Mouse (Mus musculus): ENCODE measurements around the gene Ttl. TPM values are rescaled to one million over a fixed set of nuclear protein-coding genes. Genes with fewer than 3 reads are reported as not detected.

The Ttl gene
- total and polyA plus RNA-seq, 2 experiments from 2014 or later: 5.6 to 9.4 TPM

DNA sequence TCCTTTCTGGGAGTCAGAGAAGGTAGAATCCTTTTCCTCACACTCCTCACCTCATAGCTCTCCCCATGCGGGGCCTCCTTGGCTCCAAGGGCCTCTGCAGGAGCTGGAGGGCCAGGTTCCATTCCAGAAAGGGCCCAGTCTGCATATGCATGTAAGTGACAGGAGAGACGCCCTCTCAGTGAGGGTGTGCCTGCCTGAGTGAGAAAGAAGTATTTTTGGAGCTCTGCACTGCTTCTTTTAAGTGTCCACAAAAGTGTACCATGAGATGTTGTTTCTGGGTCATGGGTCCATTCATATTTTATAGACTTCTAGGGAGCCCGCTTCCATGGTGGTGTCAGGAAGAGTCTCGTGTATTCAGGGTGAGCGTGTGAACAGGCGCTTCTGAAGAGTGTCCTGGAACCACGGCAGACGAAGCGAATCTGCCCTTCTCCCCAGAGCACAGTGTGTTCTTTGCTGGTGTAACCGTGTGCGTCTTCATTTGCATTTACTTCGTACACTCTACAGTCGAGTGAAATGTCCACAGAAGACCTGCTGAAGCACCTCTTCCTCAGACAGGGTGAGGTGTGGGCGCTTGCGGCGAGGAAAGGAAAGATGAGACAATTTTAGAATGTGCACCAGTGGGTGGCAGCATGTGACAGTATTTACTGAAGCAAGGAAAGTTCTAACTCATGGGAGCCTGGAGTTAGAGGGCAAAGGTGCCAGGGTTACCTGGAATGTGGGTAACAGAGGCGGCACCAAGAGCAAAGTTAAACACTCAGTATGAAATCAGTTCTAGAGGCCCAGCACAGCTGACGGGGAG, 28.4 kb downstream of the Ttl start:
- WGBS: 85% methylated on average over 18 of the region's 18 CpGs
- H3K4me1 ChIP-seq (ENCODE audit: control insufficient read depth, insufficient read depth): no peaks in the 10 kb centered on the region
- no peak overlapping the region for H3K9ac ChIP-seq (replicated peaks; ENCODE audit: low read depth, low read length)
- H3K4me2 ChIP-seq (ENCODE audit: low read depth, low read length): no peak overlapping the region
- no peak overlapping the region for H3K4me3 ChIP-seq (ENCODE audit: low read depth, low read length)
- no peaks in the 10 kb centered on the region for H3K27me3 ChIP-seq (ENCODE audit: control insufficient read depth, insufficient read depth, low read length)
- DNase-seq (ENCODE audit: low spot score) (no peak), ATAC-seq (ENCODE audit: insufficient read depth, low read depth) (no peak)
- peaks cover 19% of the 10 kb centered on the region for H3K36me3 ChIP-seq (replicated peaks; ENCODE audit: control insufficient read depth, insufficient read depth, low read length)
- TF ChIP-seq EP300 (IDR thresholded peaks at IDR 0.05; ENCODE audit: low read depth): no peak
- TF ChIP-seq CTCF (IDR thresholded peaks at IDR 0.05; ENCODE audit: low read depth): no peak
- no peaks in the 10 kb centered on the region for H3K9me3 ChIP-seq (replicated peaks; ENCODE audit: control insufficient read depth, low read length)
- no peak overlapping the region for H3K27ac ChIP-seq (ENCODE audit: low read depth)

DNA sequence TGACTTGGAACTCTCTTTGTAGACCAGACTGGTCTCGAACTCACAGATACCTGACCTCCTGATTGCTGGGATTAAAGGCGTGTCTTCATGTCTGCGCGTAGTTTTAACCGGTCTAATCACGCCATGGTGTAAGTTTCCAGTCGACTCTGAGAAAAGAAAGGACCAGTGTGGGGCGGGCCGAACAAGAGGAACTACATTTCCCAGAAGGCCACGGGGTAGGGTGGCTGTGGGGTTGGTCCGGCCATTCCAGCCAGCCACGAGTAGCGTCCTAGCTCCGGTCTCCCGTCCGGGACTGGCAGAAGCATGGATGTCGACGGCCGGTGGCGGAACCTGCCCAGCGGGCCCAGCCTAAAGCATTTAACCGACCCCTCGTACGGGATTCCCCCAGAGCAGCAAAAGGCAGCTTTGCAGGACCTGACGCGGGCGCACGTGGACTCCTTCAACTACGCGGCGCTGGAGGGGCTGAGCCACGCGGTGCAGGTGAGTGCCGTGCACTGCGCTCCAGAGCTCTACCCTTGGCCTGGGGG, 35.1 kb downstream of the Ttl start, which contains the start of gene Polr1b:
Polr1b (plus strand) TSS at position 212 of the 527 bp plus-strand sequence.
- no peak within 1 kb of the TSS for H3K27ac ChIP-seq (ENCODE audit: low read depth)
- WGBS: under 1% methylated on average over 35 of the region's 35 CpGs
- peak within 1 kb of the TSS; percentile 99 for H3K4me2 ChIP-seq (ENCODE audit: low read depth, low read length)
- H3K27me3 ChIP-seq (ENCODE audit: control insufficient read depth, insufficient read depth, low read length): no peaks in the 10 kb centered on the region
- peak; percentile 97 for DNase-seq (ENCODE audit: low spot score)
- H3K9me3 ChIP-seq (replicated peaks; ENCODE audit: control insufficient read depth, low read length): no peaks in the 10 kb centered on the region
- H3K9ac ChIP-seq (replicated peaks; ENCODE audit: low read depth, low read length): peak within 1 kb of the TSS; percentile 60
- ATAC-seq (ENCODE audit: insufficient read depth, low read depth): peak; percentile 99
- H3K4me1 ChIP-seq (ENCODE audit: control insufficient read depth, insufficient read depth): peaks cover 7% of the 10 kb centered on the region; the same call in 1 of the 2 replicates
- H3K4me3 ChIP-seq (ENCODE audit: low read depth, low read length): peak within 1 kb of the TSS; percentile 83
- TF ChIP-seq EP300 (IDR thresholded peaks at IDR 0.05; ENCODE audit: low read depth) (no peak), CTCF (IDR thresholded peaks at IDR 0.05; ENCODE audit: low read depth) (no peak)
- peaks cover 28% of the 10 kb centered on the region for H3K36me3 ChIP-seq (replicated peaks; ENCODE audit: control insufficient read depth, insufficient read depth, low read length)

DNA sequence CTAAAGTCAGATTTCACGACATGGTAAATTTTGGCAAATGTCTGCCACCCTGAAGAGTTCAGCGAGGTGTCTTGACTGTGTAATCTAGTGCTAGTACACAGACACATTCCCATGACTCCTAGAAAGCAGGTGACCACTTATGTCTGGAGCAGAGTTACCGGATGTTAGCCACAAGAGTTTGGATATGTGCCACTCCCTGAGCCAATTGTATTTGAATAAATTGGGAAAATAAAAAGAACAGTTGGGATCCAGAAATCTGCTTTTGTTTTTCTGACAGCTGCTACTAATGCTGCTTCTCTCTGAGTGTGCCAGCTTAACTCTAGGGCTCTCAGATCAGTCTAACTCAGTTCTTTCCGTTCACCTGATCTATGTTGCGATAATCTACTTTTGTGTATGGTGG, 47.2 kb downstream of the Ttl start:
- Histone ChIP-seq H3K9ac (replicated peaks; ENCODE audit: low read depth, low read length) (no peak overlapping the region), H3K36me3 (replicated peaks; ENCODE audit: control insufficient read depth, insufficient read depth, low read length) (peaks cover 77% of the 10 kb centered on the region), H3K4me2 (ENCODE audit: low read depth, low read length) (no peak overlapping the region), H3K27ac (ENCODE audit: low read depth) (no peak overlapping the region), H3K9me3 (replicated peaks; ENCODE audit: control insufficient read depth, low read length) (no peaks in the 10 kb centered on the region), H3K27me3 (ENCODE audit: control insufficient read depth, insufficient read depth, low read length) (no peaks in the 10 kb centered on the region), H3K4me3 (ENCODE audit: low read depth, low read length) (no peak overlapping the region), H3K4me1 (ENCODE audit: control insufficient read depth, insufficient read depth) (no peaks in the 10 kb centered on the region)
- no peak for TF ChIP-seq CTCF (IDR thresholded peaks at IDR 0.05; ENCODE audit: low read depth)
- no peak for TF ChIP-seq EP300 (IDR thresholded peaks at IDR 0.05; ENCODE audit: low read depth)
- WGBS: 82% methylated on average over 5 of the region's 5 CpGs
- ATAC-seq (ENCODE audit: insufficient read depth, low read depth) (no peak), DNase-seq (ENCODE audit: low spot score) (no peak)

DNA sequence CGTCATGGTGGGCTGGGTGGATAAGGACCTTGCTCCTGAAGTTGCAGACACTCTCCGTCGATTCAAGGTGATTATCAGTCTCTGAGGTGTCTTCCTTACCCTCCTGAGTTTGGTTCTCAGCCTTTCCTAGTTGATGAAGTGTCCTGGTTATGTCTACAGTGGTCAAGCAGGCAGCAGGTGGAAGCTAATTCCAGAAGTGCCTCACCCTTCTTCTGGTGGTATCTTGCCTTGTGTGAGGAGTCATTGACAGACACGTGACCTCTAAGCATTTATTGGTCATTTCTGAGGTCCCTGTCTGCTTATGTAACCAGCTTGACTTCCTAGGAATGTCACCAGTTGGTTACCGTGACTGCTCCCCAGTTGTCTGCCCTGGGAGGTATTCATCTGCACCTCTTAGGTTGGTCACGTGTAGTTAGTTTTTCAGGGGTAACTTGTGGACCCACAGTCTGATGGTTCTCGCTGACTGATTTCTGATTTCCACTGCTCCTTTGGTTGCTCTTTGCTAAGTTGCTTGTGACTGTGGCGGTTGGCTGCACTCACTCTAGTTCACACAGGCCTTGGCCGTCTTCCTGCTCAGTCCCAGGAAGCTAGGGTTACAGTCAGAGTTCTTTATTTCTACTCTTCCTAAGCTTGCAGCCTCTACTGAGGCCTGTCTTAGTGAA, 50.1 kb downstream of the Ttl start:
- Histone ChIP-seq H3K27ac (ENCODE audit: low read depth) (no peak overlapping the region), H3K36me3 (replicated peaks; ENCODE audit: control insufficient read depth, insufficient read depth, low read length) (peaks cover 83% of the 10 kb centered on the region)
- WGBS: 87% methylated on average over 9 of the region's 9 CpGs

DNA sequence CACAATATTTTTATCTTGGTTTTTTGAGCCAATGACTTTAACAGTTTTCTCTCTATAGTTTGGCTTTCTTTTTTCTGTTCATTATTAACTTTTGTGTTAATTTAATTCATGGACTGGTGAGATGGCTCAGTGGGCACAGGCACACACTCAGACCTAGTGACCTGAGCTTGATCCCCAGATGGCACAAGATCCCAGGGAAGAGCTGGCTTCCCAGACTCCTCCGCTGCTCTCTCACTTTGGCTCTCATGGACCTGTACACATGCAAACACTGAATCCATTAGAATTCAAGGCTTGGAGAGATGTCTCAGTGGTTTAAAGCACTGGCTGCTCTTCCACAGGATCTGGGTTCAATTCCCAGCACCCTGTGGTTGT, 50.6 kb downstream of the Ttl start:
- WGBS: 100% methylated on average over 1 of the region's 1 CpGs
- DNase-seq (ENCODE audit: low spot score) (no peak), ATAC-seq (ENCODE audit: insufficient read depth, low read depth) (no peak)
- no peak overlapping the region for H3K4me3 ChIP-seq (ENCODE audit: low read depth, low read length)
- no peaks in the 10 kb centered on the region for H3K9me3 ChIP-seq (replicated peaks; ENCODE audit: control insufficient read depth, low read length)
- H3K9ac ChIP-seq (replicated peaks; ENCODE audit: low read depth, low read length): no peak overlapping the region
- H3K27me3 ChIP-seq (ENCODE audit: control insufficient read depth, insufficient read depth, low read length): no peaks in the 10 kb centered on the region
- no peak for TF ChIP-seq EP300 (IDR thresholded peaks at IDR 0.05; ENCODE audit: low read depth)
- TF ChIP-seq CTCF (IDR thresholded peaks at IDR 0.05; ENCODE audit: low read depth): no peak
- no peak overlapping the region for H3K4me2 ChIP-seq (ENCODE audit: low read depth, low read length)
- H3K27ac ChIP-seq (ENCODE audit: low read depth): no peak overlapping the region
- H3K4me1 ChIP-seq (ENCODE audit: control insufficient read depth, insufficient read depth): no peaks in the 10 kb centered on the region
- H3K36me3 ChIP-seq (replicated peaks; ENCODE audit: control insufficient read depth, insufficient read depth, low read length): peaks cover 88% of the 10 kb centered on the region

More for the DNA sequence above, 50.1 kb downstream of the Ttl start:
- H3K4me1 ChIP-seq (ENCODE audit: control insufficient read depth, insufficient read depth): no peaks in the 10 kb centered on the region
- no peaks in the 10 kb centered on the region for H3K9me3 ChIP-seq (replicated peaks; ENCODE audit: control insufficient read depth, low read length)
- no peaks in the 10 kb centered on the region for H3K27me3 ChIP-seq (ENCODE audit: control insufficient read depth, insufficient read depth, low read length)
- no peak overlapping the region for H3K9ac ChIP-seq (replicated peaks; ENCODE audit: low read depth, low read length)
- DNase-seq (ENCODE audit: low spot score): no peak
- ATAC-seq (ENCODE audit: insufficient read depth, low read depth): no peak
- TF ChIP-seq EP300 (IDR thresholded peaks at IDR 0.05; ENCODE audit: low read depth): no peak
- H3K4me3 ChIP-seq (ENCODE audit: low read depth, low read length): no peak overlapping the region
- no peak overlapping the region for H3K4me2 ChIP-seq (ENCODE audit: low read depth, low read length)

Measured in heart, postnatal 0 days (tissue).